Mouse (Mus musculus): Measurements from ENCODE around the gene Ttll13.

Gene Ttll13

GRCm38 (mm10) chr7:80246148-80246721 is at the start of gene Ttll13:
TSS of gene Ttll13 (plus strand) at chr7:80246376.
- in situ Hi-C loops (cut with MboI, MseI) = no loop called here

DNA sequence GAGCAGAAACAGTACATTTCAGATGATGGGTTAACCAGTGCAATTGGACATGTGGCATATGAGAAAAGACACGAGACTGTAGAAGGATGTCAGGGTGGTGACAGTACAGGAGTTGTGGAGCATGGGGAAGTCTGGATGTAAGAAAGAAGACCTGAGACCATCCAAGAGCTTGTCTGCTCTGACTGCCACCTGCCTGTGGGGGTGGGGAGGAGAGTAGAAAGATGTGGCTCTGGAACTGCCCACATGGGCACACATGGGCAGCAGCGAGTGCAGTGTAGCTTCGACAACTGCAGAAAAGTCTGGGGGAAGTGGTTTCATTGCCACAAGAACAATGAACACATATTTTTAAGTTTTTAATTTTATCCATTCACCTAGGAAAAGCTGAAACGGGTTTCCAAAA is 48.8 kb upstream of the Ttll13 start:
- in situ Hi-C loops (cut with MboI, MseI) = no loop called here

- in situ Hi-C loops (cut with MboI, MseI) = no loop called here
Observed at GRCm38 (mm10) chr7:80197941-80198778, 48.0 kb upstream of the Ttll13 start.

GRCm38 (mm10) chr7:80198863-80199262 is 47.3 kb upstream of the Ttll13 start:
- in situ Hi-C loops (cut with MboI, MseI) = no loop called here

DNA sequence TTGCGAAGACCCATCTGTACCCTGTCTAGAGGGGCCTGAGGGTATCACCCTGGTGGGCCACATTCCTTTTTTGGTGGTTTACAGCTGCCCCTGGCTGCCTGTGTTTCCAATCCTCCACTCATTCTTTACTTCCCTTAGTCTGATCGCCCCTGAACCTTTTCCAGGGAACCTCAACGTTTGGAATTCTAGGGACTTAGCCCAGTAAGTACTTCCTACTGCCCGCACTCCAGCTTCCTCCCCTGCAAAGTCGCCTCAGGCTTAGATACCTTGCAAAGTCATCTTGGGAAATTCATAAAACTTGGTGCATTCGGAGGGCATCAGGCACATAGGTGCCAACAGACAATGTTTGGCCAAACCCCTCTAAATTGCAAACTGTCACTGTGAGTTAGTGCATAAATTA is 46.9 kb upstream of the Ttll13 start:
- in situ Hi-C loops (cut with MboI, MseI) = no loop called here

- in situ Hi-C loops (cut with MboI, MseI) = no loop called here
Observed at GRCm38 (mm10) chr7:80199851-80200587, 46.2 kb upstream of the Ttll13 start.

DNA sequence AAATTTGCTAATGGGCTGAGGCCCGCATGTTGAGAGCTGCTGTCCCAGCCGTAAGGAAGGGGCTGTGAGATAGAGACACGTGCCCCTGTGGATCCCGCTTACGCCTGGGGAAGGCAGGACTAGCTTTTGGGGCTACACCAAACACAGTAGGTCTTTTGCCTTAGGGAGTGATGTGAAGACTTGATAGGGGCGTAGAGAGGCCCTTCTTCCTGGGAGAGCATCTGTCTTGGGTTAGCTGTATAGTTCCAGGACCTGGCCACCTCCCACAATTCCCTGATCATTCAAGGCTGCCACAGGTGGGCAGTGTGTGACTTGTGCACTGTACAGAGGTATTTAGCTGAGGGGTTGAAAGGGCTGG is 45.6 kb upstream of the Ttll13 start:
- in situ Hi-C loops (cut with MboI, MseI) = no loop called here

DNA sequence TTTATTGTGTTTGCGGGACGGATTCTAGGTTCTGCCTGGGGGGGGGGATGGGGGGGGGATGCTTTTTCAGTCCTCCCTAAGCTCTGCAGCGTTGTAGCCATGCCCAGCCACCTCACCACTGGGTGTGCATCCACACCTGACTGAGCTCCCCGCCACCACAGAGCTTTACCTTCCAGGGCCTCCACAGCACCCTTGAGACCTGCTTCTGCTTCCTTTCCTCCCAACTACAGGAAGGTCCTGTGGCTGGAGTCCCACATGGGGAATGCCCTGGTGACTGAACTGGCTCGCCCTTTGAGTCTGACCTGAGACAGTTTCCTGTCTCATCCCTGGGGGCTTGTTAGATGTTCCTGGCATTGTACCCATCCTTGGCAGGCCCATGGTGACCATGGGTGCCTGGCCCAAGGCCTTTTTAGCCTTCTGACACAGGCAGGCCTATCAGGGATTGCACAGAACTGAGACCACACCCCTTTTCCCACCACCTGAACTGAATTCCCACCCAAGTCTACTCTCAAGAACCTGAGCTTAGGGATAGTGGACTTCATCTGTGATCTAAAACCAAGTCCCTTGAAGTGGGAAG is 45.1 kb upstream of the Ttll13 start:
- in situ Hi-C loops (cut with MboI, MseI) = no loop called here

DNA sequence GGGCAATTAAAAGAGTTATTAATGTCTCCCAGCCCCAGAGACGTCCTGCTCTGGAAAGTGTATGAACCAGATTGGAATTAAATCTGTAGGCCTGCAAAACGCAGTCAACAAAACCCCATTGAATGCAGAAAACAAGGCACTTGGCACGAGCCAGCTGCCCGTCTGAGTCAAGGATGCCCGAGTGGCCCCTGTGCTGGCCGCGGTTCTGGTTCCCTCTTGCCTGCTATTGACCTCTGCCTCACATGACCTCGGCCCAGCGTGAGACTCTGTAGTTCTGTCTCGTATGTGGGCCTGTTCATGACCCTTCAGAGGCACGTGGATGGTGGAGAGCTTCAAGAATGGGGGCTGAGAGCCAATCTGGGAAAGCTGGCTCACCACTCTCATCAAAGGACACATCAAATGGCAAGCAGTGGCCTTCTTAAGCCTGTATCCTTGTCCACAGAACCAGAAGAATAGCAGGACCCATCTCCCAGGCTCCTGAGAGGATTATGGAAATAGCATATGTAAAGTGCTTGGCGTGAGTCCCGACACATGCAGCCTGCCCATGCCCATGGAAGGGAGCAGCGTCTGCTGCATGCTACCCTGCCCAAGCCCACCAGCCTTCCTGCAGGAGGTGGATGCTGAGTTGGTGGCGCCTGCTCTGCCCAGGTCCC is 44.2 kb upstream of the Ttll13 start:
- in situ Hi-C loops (cut with MboI, MseI) = no loop called here

GRCm38 (mm10) chr7:80202961-80203360 is 43.2 kb upstream of the Ttll13 start:
- in situ Hi-C loops (cut with MboI, MseI) = no loop called here

DNA sequence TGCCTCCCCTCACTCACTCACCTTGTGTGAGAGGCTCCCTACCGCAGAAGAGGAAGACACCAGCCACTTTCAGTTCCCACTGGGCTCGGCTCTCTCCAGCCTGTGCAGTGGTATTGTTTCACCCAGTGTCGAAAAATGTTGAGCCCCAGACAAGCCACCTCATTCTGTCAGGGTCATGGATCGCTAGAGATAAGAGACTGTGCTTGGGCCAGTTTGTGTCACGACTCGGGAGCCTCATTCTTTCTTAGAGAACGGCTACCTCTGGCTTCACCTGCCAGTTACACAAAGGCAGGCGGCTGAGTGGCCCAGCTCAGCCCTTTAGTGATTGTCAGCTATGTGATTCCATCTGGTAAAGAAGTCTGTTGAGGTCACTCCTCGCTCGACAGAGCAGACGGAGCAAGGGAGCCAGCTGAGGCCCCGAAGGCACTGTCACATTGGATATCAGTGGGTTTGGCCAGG is 42.5 kb upstream of the Ttll13 start:
- in situ Hi-C loops (cut with MboI, MseI) = no loop called here

DNA sequence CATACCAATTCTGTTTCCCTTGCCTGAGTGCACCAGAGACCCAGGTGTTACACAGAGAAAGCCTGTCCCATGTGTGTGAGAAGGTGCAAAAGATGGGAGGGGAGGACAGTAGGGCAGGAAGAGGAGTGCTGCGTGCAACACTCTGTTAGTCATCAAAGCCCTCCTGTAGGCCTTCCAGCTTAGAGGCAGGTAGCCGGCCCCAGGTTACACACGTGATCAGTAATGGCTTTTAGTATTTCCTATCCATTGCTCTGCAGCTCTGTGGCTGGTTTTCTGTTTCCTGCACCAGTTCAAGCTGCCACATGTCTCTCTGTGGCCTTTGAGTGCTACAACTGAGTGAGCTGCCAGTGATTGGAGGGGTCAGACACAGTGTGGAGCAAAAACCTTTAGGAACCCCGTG is 41.8 kb upstream of the Ttll13 start:
- in situ Hi-C loops (cut with MboI, MseI) = no loop called here

- in situ Hi-C loops (cut with MboI, MseI) = no loop called here
Observed at GRCm38 (mm10) chr7:80204961-80205360, 41.2 kb upstream of the Ttll13 start.

GRCm38 (mm10) chr7:80205705-80206589 is 40.2 kb upstream of the Ttll13 start:
- in situ Hi-C loops (cut with MboI, MseI) = no loop called here

GRCm38 (mm10) chr7:80207314-80207731 is 38.9 kb upstream of the Ttll13 start:
- in situ Hi-C loops (cut with MboI, MseI) = no loop called here

DNA sequence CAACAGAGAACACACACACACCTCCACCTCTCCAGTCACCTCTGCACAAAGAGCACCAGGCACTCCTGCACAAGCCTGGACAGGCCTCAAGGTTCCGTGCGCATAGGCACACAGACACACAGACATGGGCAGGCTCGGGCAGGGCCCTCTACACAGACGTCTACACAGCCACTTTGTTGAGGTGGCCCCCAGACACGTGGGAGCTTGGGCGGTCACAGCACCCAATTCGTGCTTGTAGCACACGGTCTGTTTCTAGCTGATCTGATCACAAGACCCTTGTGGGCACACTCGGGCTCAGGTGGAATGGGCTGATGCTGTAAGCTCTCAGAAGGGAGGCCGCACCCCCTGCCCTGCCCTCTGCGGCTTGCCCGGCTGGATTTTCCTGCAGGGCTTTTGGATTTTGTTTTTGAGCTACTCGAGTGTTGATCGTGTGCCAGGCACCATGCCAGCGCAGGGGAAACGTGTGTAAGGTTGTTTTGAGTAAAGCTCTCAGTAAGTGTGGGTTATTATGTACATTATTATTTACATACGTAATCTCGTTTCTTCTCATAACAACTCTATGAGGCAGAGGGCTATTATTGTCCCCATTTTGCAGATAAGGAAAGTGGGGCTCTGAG is 38.0 kb upstream of the Ttll13 start:
- in situ Hi-C loops (cut with MboI, MseI) = no loop called here

GRCm38 (mm10) chr7:80208738-80209430 is 37.3 kb upstream of the Ttll13 start:
- in situ Hi-C loops (cut with MboI, MseI) = no loop called here

DNA sequence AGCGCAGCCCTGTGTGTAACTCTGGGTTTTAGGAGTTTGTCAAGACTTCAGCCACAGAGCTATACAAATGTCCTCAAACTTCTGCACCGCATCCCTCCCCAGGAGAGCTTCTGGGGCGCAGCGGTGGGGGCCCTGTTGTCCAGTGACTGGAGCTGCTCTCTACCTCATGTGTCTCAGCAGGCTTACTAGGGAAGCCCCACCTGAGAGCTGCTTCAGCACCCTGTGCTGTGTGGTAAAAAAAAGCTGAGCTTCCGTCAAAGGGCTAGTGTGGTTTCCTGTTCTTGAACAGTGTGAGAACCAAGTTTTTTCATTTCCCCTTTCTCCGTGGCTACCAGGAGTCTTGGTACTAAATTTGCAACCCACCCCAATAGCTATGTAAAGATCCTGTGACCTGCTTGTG is 36.5 kb upstream of the Ttll13 start:
- in situ Hi-C loops (cut with MboI, MseI) = no loop called here

DNA sequence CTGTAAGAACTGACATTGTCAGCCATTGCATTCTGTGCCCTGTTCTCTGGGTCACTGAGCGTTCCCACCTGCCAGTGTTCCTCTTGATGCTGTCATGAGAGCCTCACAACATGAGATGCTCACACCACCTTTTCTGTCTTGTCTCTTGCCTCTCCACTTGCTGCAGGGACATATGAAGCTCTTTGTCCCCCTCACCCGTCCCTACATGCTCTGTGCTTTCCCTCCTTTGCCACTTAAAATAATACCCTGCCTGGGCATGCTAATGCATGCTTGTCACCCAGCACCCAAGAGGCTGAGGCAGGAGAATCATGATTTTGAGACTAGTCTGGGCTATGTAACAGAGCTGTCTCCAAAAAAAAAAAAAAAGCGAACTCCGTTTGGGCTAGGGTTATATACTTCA is 35.2 kb upstream of the Ttll13 start:
- in situ Hi-C loops (cut with MboI, MseI) = no loop called here

- in situ Hi-C loops (cut with MboI, MseI) = no loop called here
Observed at GRCm38 (mm10) chr7:80213604-80214003, 32.6 kb upstream of the Ttll13 start.
